Mouse (Mus musculus): Measurements from ENCODE around the gene Cend1. TPM values are rescaled to one million over a fixed set of nuclear protein-coding genes. Genes with fewer than 3 reads are reported as not detected.

The Cend1 gene
- polyA plus RNA-seq, 1 experiment from 2014 or later = 2.8 TPM

DNA sequence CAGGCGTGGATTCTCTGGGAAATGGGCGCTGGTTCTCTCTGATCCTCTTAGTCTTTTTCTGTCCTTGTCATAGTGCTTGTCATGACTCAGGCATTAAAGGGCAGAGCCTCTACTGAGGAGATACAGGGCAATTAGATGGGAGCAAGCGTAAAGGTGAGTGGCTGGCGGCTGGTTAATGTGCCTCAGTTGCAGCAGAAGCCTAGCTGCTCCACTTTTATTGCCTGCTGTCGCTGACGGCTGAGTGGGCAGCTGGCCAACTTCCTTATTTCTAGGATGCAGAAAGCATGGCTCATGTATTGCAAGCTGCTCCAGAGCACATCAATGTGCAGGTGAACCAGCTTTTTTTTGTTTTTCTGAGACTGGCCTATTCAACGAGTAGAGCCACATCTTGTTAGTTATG, 10.3 kb downstream of the Cend1 start:
- no peak overlapping the region for H3K4me2 ChIP-seq (ENCODE audit: low read depth, low read length)
- no peaks in the 10 kb centered on the region for H3K4me1 ChIP-seq (ENCODE audit: control insufficient read depth, insufficient read depth, low read length)
- H3K9me3 ChIP-seq (ENCODE audit: control insufficient read depth, low read length) = no peaks in the 10 kb centered on the region
- ATAC-seq (ENCODE audit: low read depth) (no peak), DNase-seq (ENCODE audit: low spot score) (peak; percentile 23)
- WGBS = 77% methylated on average over 7 of the region's 7 CpGs
- no peaks in the 10 kb centered on the region for H3K36me3 ChIP-seq (ENCODE audit: control insufficient read depth, insufficient read depth, low read length)
- H3K27ac ChIP-seq (replicated peaks; ENCODE audit: low read depth, low read length) = no peak overlapping the region
- H3K27me3 ChIP-seq (replicated peaks; ENCODE audit: control insufficient read depth, insufficient read depth, low read length) = no peaks in the 10 kb centered on the region
- H3K4me3 ChIP-seq (ENCODE audit: low read depth, low read length) = no peak overlapping the region
- H3K9ac ChIP-seq (ENCODE audit: low read depth, low read length) = no peak overlapping the region

- Histone ChIP-seq H3K4me2 (ENCODE audit: low read depth, low read length) (no peak overlapping the region), H3K36me3 (ENCODE audit: control insufficient read depth, insufficient read depth, low read length) (no peaks in the 10 kb centered on the region), H3K9me3 (ENCODE audit: control insufficient read depth, low read length) (no peaks in the 10 kb centered on the region), H3K4me1 (ENCODE audit: control insufficient read depth, insufficient read depth, low read length) (no peaks in the 10 kb centered on the region), H3K9ac (ENCODE audit: low read depth, low read length) (no peak overlapping the region), H3K4me3 (ENCODE audit: low read depth, low read length) (no peak overlapping the region), H3K27ac (replicated peaks; ENCODE audit: low read depth, low read length) (no peak overlapping the region), H3K27me3 (replicated peaks; ENCODE audit: control insufficient read depth, insufficient read depth, low read length) (no peaks in the 10 kb centered on the region)
- WGBS = 69% methylated on average over 8 of the region's 8 CpGs
- ATAC-seq (ENCODE audit: low read depth) = no peak
- DNase-seq (ENCODE audit: low spot score) = no peak
Observed at GRCm38 (mm10) chr7:141417731-141418681, 11.3 kb downstream of the Cend1 start.

- Histone ChIP-seq H3K9ac (ENCODE audit: low read depth, low read length) (no peak overlapping the region), H3K27me3 (replicated peaks; ENCODE audit: control insufficient read depth, insufficient read depth, low read length) (no peaks in the 10 kb centered on the region), H3K4me2 (ENCODE audit: low read depth, low read length) (no peak overlapping the region), H3K27ac (replicated peaks; ENCODE audit: low read depth, low read length) (no peak overlapping the region), H3K9me3 (ENCODE audit: control insufficient read depth, low read length) (no peaks in the 10 kb centered on the region), H3K4me1 (ENCODE audit: control insufficient read depth, insufficient read depth, low read length) (no peaks in the 10 kb centered on the region), H3K36me3 (ENCODE audit: control insufficient read depth, insufficient read depth, low read length) (peaks cover 4% of the 10 kb centered on the region), H3K4me3 (ENCODE audit: low read depth, low read length) (no peak overlapping the region)
- ATAC-seq (ENCODE audit: low read depth) (no peak), DNase-seq (ENCODE audit: low spot score) (no peak)
- WGBS = 77% methylated on average over 6 of the region's 6 CpGs
Observed at GRCm38 (mm10) chr7:141416144-141416841, 13.0 kb downstream of the Cend1 start.

DNA sequence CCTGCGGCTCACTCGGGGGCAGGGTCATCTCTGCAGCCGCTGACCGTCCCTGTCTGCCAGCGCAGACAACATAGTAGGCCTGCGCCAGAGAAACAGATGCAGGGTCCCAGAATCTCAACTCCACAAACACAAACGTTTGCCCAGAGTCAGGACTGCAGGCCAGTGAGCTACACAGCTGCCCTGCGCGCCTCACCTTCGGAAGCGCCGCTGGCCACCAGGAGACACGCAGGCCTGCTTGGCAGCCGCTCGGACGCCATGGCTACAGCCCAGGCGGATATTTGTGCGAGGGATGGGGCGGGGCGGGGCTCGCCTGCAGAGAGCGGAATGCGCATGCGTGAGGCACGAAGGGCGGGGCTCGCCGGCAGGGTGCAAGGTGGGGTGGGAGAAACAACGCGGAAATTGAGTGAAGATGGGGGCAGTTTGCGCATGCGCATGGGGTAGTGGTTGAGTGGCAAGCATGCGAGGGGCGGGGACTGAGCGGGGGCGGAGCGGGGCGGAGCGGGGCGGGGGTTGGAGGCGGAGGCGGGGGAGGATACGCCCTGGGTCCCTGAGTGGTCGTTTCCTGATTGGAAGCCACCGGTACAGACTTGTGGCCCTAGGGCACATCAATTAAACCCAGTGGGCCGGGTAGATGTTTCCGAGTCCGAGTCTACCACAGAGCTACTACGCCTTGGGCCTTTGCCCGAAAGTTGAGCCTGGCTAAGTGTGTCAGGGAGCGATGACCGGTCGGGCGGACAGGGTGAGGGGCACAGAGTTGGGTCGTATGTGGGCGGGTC, 15.3 kb downstream of the Cend1 start, which contains the start of gene Gatd1:
Gene Gatd1, minus strand, starts transcription at position 328 of the 776 bp plus-strand sequence.
- Histone ChIP-seq H3K4me1 (ENCODE audit: control insufficient read depth, insufficient read depth, low read length) (no peaks in the 10 kb centered on the region), H3K27ac (replicated peaks; ENCODE audit: low read depth, low read length) (peak within 1 kb of the TSS; percentile 78), H3K9ac (ENCODE audit: low read depth, low read length) (peak within 1 kb of the TSS; percentile 92), H3K36me3 (ENCODE audit: control insufficient read depth, insufficient read depth, low read length) (peaks cover 27% of the 10 kb centered on the region), H3K4me2 (ENCODE audit: low read depth, low read length) (peak within 1 kb of the TSS; percentile 92), H3K27me3 (replicated peaks; ENCODE audit: control insufficient read depth, insufficient read depth, low read length) (no peaks in the 10 kb centered on the region), H3K4me3 (ENCODE audit: low read depth, low read length) (peak within 1 kb of the TSS; percentile 86), H3K9me3 (ENCODE audit: control insufficient read depth, low read length) (no peaks in the 10 kb centered on the region)
- peak; percentile 99 for DNase-seq (ENCODE audit: low spot score)
- 0% methylated on average over 36 of the region's 56 CpGs for WGBS
- peak; percentile 93 for ATAC-seq (ENCODE audit: low read depth)

- H3K36me3 ChIP-seq (ENCODE audit: control insufficient read depth, insufficient read depth, low read length) = peaks cover 33% of the 10 kb centered on the region
- DNase-seq (ENCODE audit: low spot score) (peak; percentile 33), ATAC-seq (ENCODE audit: low read depth) (no peak)
- peak overlapping the region; percentile 92 for H3K9ac ChIP-seq (ENCODE audit: low read depth, low read length)
- no peaks in the 10 kb centered on the region for H3K4me1 ChIP-seq (ENCODE audit: control insufficient read depth, insufficient read depth, low read length)
- H3K4me2 ChIP-seq (ENCODE audit: low read depth, low read length) = peak overlapping the region; percentile 92
- H3K4me3 ChIP-seq (ENCODE audit: low read depth, low read length) = peak overlapping the region; percentile 86
- no peaks in the 10 kb centered on the region for H3K9me3 ChIP-seq (ENCODE audit: control insufficient read depth, low read length)
- WGBS = 3% methylated on average over 16 of the region's 16 CpGs
- no peaks in the 10 kb centered on the region for H3K27me3 ChIP-seq (replicated peaks; ENCODE audit: control insufficient read depth, insufficient read depth, low read length)
- H3K27ac ChIP-seq (replicated peaks; ENCODE audit: low read depth, low read length) = peak overlapping the region; percentile 78
Observed at GRCm38 (mm10) chr7:141413331-141413730, 16.0 kb downstream of the Cend1 start.

- Histone ChIP-seq H3K9ac (ENCODE audit: low read depth, low read length) (no peak overlapping the region), H3K4me3 (ENCODE audit: low read depth, low read length) (no peak overlapping the region), H3K9me3 (ENCODE audit: control insufficient read depth, low read length) (no peaks in the 10 kb centered on the region), H3K27ac (replicated peaks; ENCODE audit: low read depth, low read length) (no peak overlapping the region), H3K36me3 (ENCODE audit: control insufficient read depth, insufficient read depth, low read length) (peaks cover 38% of the 10 kb centered on the region), H3K4me2 (ENCODE audit: low read depth, low read length) (no peak overlapping the region), H3K27me3 (replicated peaks; ENCODE audit: control insufficient read depth, insufficient read depth, low read length) (no peaks in the 10 kb centered on the region), H3K4me1 (ENCODE audit: control insufficient read depth, insufficient read depth, low read length) (no peaks in the 10 kb centered on the region)
- WGBS = 100% methylated on average over 1 of the region's 1 CpGs
- no peak for DNase-seq (ENCODE audit: low spot score)
- ATAC-seq (ENCODE audit: low read depth) = no peak
Observed at GRCm38 (mm10) chr7:141411667-141412066, 17.6 kb downstream of the Cend1 start.

DNA sequence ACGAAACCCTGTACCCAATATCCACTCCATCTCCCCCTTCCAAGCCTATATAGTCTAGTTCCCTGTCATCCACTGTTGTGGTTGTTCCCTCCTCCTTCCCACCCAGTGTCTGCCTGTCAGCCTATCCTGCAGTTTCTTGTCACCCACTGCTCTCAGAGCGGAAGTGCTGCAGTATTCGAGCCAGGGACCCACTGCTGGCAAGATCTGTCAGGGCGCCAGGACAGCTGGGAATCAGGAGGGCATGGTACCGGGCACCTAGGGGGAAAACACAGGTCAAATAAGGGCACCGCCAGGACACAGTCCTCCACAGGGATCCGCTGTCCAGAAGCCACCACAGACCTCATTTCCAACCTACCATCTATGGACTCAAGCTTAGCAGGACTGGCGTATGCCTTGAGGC, 18.7 kb downstream of the Cend1 start:
- peaks cover 38% of the 10 kb centered on the region for H3K36me3 ChIP-seq (ENCODE audit: control insufficient read depth, insufficient read depth, low read length)
- H3K4me1 ChIP-seq (ENCODE audit: control insufficient read depth, insufficient read depth, low read length) = no peaks in the 10 kb centered on the region
- H3K9me3 ChIP-seq (ENCODE audit: control insufficient read depth, low read length) = no peaks in the 10 kb centered on the region
- H3K27me3 ChIP-seq (replicated peaks; ENCODE audit: control insufficient read depth, insufficient read depth, low read length) = no peaks in the 10 kb centered on the region
- no peak overlapping the region for H3K4me2 ChIP-seq (ENCODE audit: low read depth, low read length)
- WGBS = 92% methylated on average over 8 of the region's 8 CpGs
- no peak overlapping the region for H3K4me3 ChIP-seq (ENCODE audit: low read depth, low read length)
- H3K9ac ChIP-seq (ENCODE audit: low read depth, low read length) = no peak overlapping the region
- H3K27ac ChIP-seq (replicated peaks; ENCODE audit: low read depth, low read length) = no peak overlapping the region
- ATAC-seq (ENCODE audit: low read depth) (no peak), DNase-seq (ENCODE audit: low spot score) (no peak)

DNA sequence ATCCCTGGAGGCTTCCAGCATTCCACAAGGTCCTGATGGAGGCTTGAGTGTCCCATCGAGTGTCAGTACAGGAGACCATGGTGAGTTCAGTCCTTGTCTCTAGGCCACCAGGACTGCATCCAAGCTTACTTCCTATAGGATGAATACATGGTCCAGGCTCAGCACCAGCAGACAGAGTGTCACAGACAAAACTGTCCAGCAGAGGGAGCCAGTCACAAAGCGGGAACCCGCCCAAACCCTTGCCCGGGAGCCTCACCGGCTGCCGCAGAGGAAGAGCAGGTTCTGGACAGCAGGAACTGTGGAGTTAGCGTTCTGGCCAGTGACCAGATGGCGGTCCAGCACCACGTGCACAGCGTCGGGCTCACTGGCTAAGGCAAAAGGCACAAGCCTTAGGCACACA, 20.5 kb downstream of the Cend1 start:
- ATAC-seq (ENCODE audit: low read depth) = peak; percentile 78
- no peak overlapping the region for H3K4me2 ChIP-seq (ENCODE audit: low read depth, low read length)
- H3K36me3 ChIP-seq (ENCODE audit: control insufficient read depth, insufficient read depth, low read length) = peaks cover 38% of the 10 kb centered on the region
- H3K27me3 ChIP-seq (replicated peaks; ENCODE audit: control insufficient read depth, insufficient read depth, low read length) = no peaks in the 10 kb centered on the region
- H3K4me1 ChIP-seq (ENCODE audit: control insufficient read depth, insufficient read depth, low read length) = no peaks in the 10 kb centered on the region
- WGBS = 9% methylated on average over 11 of the region's 11 CpGs
- H3K4me3 ChIP-seq (ENCODE audit: low read depth, low read length) = no peak overlapping the region
- H3K9ac ChIP-seq (ENCODE audit: low read depth, low read length) = no peak overlapping the region
- H3K27ac ChIP-seq (replicated peaks; ENCODE audit: low read depth, low read length) = no peak overlapping the region
- H3K9me3 ChIP-seq (ENCODE audit: control insufficient read depth, low read length) = no peaks in the 10 kb centered on the region
- peak; percentile 85 for DNase-seq (ENCODE audit: low spot score)
